Mouse (Mus musculus): Measurements from ENCODE around the gene Ier5. TPM values are rescaled to one million over a fixed set of nuclear protein-coding genes. Genes with fewer than 3 reads are reported as not detected.

Ier5 gene
- total and polyA plus RNA-seq, 3 experiments = 47.7 to 59.3 (median 58.8) TPM

- no peaks in the 10 kb centered on the region for H3K9me3 ChIP-seq (replicated peaks; ENCODE audit: low read length)
- H3K4me1 ChIP-seq (ENCODE audit: control insufficient read depth in 1 of 2, insufficient read depth in 2 of 2) = peaks cover 30 to 55% of the 10 kb centered on the region in 2 experiments
- H3K4me2 ChIP-seq (ENCODE audit: insufficient read depth, low read depth, poor library complexity, severe bottlenecking) = no peak overlapping the region
- no peak for DNase-seq (ENCODE audit: extremely low read depth)
- no peak overlapping the region for H3K4me3 ChIP-seq (replicated peaks in 1 of 3; ENCODE audit: low read depth in 2 of 3, low read length in 2 of 3, poor library complexity in 1 of 3)
- H3K9ac ChIP-seq (ENCODE audit: insufficient read depth, low read depth) = no peak overlapping the region
- dilution Hi-C loops (cut with MboI; ENCODE audit: extremely low pct_ligation_motif_present, extremely low pct_unique_long_range_greater_than_20kb, low sequenced_read_pairs) = no loop called here
- H3K27me3 ChIP-seq (replicated peaks) = no peaks in the 10 kb centered on the region
- no peak overlapping the region for H3K27ac ChIP-seq (ENCODE audit: insufficient read depth, low read depth)
- in situ Hi-C loops (cut with MboI; ENCODE audit: low pct_ligation_motif_present, low pct_unique_long_range_greater_than_20kb, low sequenced_read_pairs) = no loop called here
- no peaks in the 10 kb centered on the region for H3K36me3 ChIP-seq (replicated peaks in 1 of 2; ENCODE audit: control insufficient read depth in 1 of 2, insufficient read depth in 1 of 2, low read length in 1 of 2)
- no peaks in the 10 kb centered on the region for H3K79me2 ChIP-seq (replicated peaks; ENCODE audit: control insufficient read depth, extremely low read depth, insufficient read depth, poor library complexity, severe bottlenecking)
- TF ChIP-seq POLR2AphosphoS2 (IDR thresholded peaks at IDR 0.05; ENCODE audit: low read depth, low read length) (no peak), MAFK (IDR thresholded peaks at IDR 0.05; ENCODE audit: insufficient replicate concordance, low read length) (no peak), POLR2A (IDR thresholded peaks at IDR 0.05; ENCODE audit: low read depth, low read length) (no peak), ZMIZ1 (IDR thresholded peaks at IDR 0.05; ENCODE audit: low read depth, low read length) (no peak), UBTF (IDR thresholded peaks at IDR 0.05; ENCODE audit: low read depth, low read length) (no peak), PAX5 (IDR thresholded peaks at IDR 0.05; ENCODE audit: low read length) (no peak), RCOR1 (conservative IDR thresholded peaks at IDR 0.05; ENCODE audit: low read depth, low read length) (no peak), HCFC1 (IDR thresholded peaks at IDR 0.05; ENCODE audit: low read depth, low read length) (no peak), MYC (IDR thresholded peaks at IDR 0.05; ENCODE audit: low read depth, low read length) (no peak), NRF1 (IDR thresholded peaks at IDR 0.05; ENCODE audit: low read depth, low read length) (no peak), CTCF (conservative IDR thresholded peaks at IDR 0.05 in 1 of 2, IDR thresholded peaks at IDR 0.05 in 1 of 2; ENCODE audit: low read depth in 2 of 2, low read length in 2 of 2) (no peak), JUN (IDR thresholded peaks at IDR 0.05; ENCODE audit: insufficient read depth, low read depth, low read length) (no peak), TBP (conservative IDR thresholded peaks at IDR 0.05; ENCODE audit: low read depth, low read length) (no peak), RAD21 (IDR thresholded peaks at IDR 0.05; ENCODE audit: low read depth, low read length) (no peak), KAT2A (IDR thresholded peaks at IDR 0.05; ENCODE audit: insufficient replicate concordance, low read length) (no peak), ZC3H11A (IDR thresholded peaks at IDR 0.05; ENCODE audit: low read depth, low read length) (no peak)
Measured at GRCm38 (mm10) chr1:155075856-155076255, 23.6 kb downstream of the Ier5 start.

GRCm38 (mm10) chr1:155074856-155075255, 24.6 kb downstream of the Ier5 start:
- H3K79me2 ChIP-seq (replicated peaks; ENCODE audit: control insufficient read depth, extremely low read depth, insufficient read depth, poor library complexity, severe bottlenecking) = no peaks in the 10 kb centered on the region
- DNase-seq (ENCODE audit: extremely low read depth) = no peak
- no peaks in the 10 kb centered on the region for H3K36me3 ChIP-seq (replicated peaks in 1 of 2; ENCODE audit: control insufficient read depth in 1 of 2, insufficient read depth in 1 of 2, low read length in 1 of 2)
- TF ChIP-seq MXI1 (IDR thresholded peaks at IDR 0.05; ENCODE audit: low read depth, low read length) (no peak), SIN3A (IDR thresholded peaks at IDR 0.05; ENCODE audit: low read length) (no peak), ZC3H11A (IDR thresholded peaks at IDR 0.05; ENCODE audit: low read depth, low read length) (no peak), IRF4 (IDR thresholded peaks at IDR 0.05; ENCODE audit: low read depth, low read length) (no peak), GABPA (IDR thresholded peaks at IDR 0.05; ENCODE audit: insufficient replicate concordance, low read depth, low read length) (no peak), CHD2 (IDR thresholded peaks at IDR 0.05; ENCODE audit: low read length) (no peak), BHLHE40 (IDR thresholded peaks at IDR 0.05; ENCODE audit: low read depth, low read length) (no peak), PAX5 (IDR thresholded peaks at IDR 0.05; ENCODE audit: low read length) (no peak), POLR2AphosphoS2 (IDR thresholded peaks at IDR 0.05; ENCODE audit: low read depth, low read length) (no peak), RCOR1 (conservative IDR thresholded peaks at IDR 0.05; ENCODE audit: low read depth, low read length) (no peak), USF1 (IDR thresholded peaks at IDR 0.05; ENCODE audit: low read depth, low read length) (no peak), NRF1 (IDR thresholded peaks at IDR 0.05; ENCODE audit: low read depth, low read length) (no peak), MEF2A (IDR thresholded peaks at IDR 0.05; ENCODE audit: borderline replicate concordance, low read depth, low read length) (no peak), JUND (conservative IDR thresholded peaks at IDR 0.05; ENCODE audit: low read depth, low read length) (no peak), CHD1 (IDR thresholded peaks at IDR 0.05; ENCODE audit: low read depth, low read length) (no peak), ZMIZ1 (IDR thresholded peaks at IDR 0.05; ENCODE audit: low read depth, low read length) (no peak), E2F4 (IDR thresholded peaks at IDR 0.05; ENCODE audit: insufficient replicate concordance, low read depth, low read length) (no peak)
- H3K4me3 ChIP-seq (replicated peaks in 1 of 3; ENCODE audit: low read depth in 2 of 3, low read length in 2 of 3, poor library complexity in 1 of 3) = no peak overlapping the region
- peaks cover 31 to 65% of the 10 kb centered on the region in 2 experiments for H3K4me1 ChIP-seq (ENCODE audit: control insufficient read depth in 1 of 2, insufficient read depth in 2 of 2)
- in situ Hi-C loops (cut with MboI; ENCODE audit: low pct_ligation_motif_present, low pct_unique_long_range_greater_than_20kb, low sequenced_read_pairs) (no loop called here), dilution Hi-C loops (cut with MboI; ENCODE audit: extremely low pct_ligation_motif_present, extremely low pct_unique_long_range_greater_than_20kb, low sequenced_read_pairs) (no loop called here)
- H3K9ac ChIP-seq (ENCODE audit: insufficient read depth, low read depth) = no peak overlapping the region
- no peaks in the 10 kb centered on the region for H3K27me3 ChIP-seq (replicated peaks)
- no peaks in the 10 kb centered on the region for H3K9me3 ChIP-seq (replicated peaks; ENCODE audit: low read length)
- no peak overlapping the region for H3K27ac ChIP-seq (ENCODE audit: insufficient read depth, low read depth)
- no peak overlapping the region for H3K4me2 ChIP-seq (ENCODE audit: insufficient read depth, low read depth, poor library complexity, severe bottlenecking)
